ENCODE assay signal across 7 mouse cellular contexts in genomic region chr8:116921005-116921336, GRCm38 (mm10). TPM values are rescaled to one million over a fixed set of nuclear protein-coding genes. Genes with fewer than 3 reads are reported as not detected.
A peak's percentile ranks its signal among the peaks of the same experiment; 100 is the strongest.
DNase-seq lines count a peak whose midpoint lies in the region; ATAC-seq lines count a peak whose summit lies in the region.

No protein-coding gene starts in this region.

- peak overlapping the region; percentile 84 for H3K9ac ChIP-seq in lung, embryonic 16.5 days (ENCODE audit: low read length)
- peak overlapping the region; percentile 72 for H3K9ac ChIP-seq in forebrain, embryonic 16.5 days (replicated peaks; ENCODE audit: low read depth, low read length)

- ATAC-seq in lung, embryonic 16.5 days (ENCODE audit: low read depth) = peak; percentile 61
- peak; percentile 57 for ATAC-seq in forebrain, embryonic 16.5 days

- peaks cover 5% of the 10 kb centered on the region; the same call in 1 of the 2 replicates for H3K36me3 ChIP-seq in lung, embryonic 16.5 days (ENCODE audit: control insufficient read depth, insufficient read depth, low read length)
- H3K36me3 ChIP-seq in forebrain, embryonic 16.5 days (ENCODE audit: control insufficient read depth, insufficient read depth) = no peaks in the 10 kb centered on the region
- peaks cover 33% of the 10 kb centered on the region for H3K36me3 ChIP-seq in megakaryocyte, embryonic 14.5 days (replicated peaks; ENCODE audit: low read length)

- under 1% methylated on average over 22 of the region's 22 CpGs for WGBS in lung, embryonic 16.5 days
- WGBS in forebrain, embryonic 16.5 days = 0% methylated on average over 22 of the region's 22 CpGs

- no peaks in the 10 kb centered on the region for H3K27me3 ChIP-seq in lung, embryonic 16.5 days (ENCODE audit: control insufficient read depth, insufficient read depth, low read depth, low read length)
- H3K27me3 ChIP-seq in forebrain, embryonic 16.5 days (replicated peaks; ENCODE audit: control insufficient read depth, insufficient read depth, low read length) = no peaks in the 10 kb centered on the region
- H3K27me3 ChIP-seq in megakaryocyte, embryonic 14.5 days (replicated peaks) = no peaks in the 10 kb centered on the region

- H3K27ac ChIP-seq in lung, embryonic 16.5 days (ENCODE audit: low read length) = peak overlapping the region; percentile 86
- peak overlapping the region; percentile 81 for H3K27ac ChIP-seq in forebrain, embryonic 16.5 days (ENCODE audit: low read length)

- DNase-seq in lung, postnatal 36 days = no peak
- peak; percentile 32 to 57 for DNase-seq in adrenal gland, postnatal 4 days (ENCODE audit: low spot score in 2 of 2)
- no peak for DNase-seq in layer of hippocampus, adult 11-12 months (ENCODE audit: low spot score)
- no peak for DNase-seq in layer of hippocampus, postnatal 14 days (ENCODE audit: low spot score in 2 of 2)

- peak overlapping the region; percentile 71 for H3K4me2 ChIP-seq in lung, embryonic 16.5 days (ENCODE audit: low read depth, low read length)
- peak overlapping the region; percentile 85 for H3K4me2 ChIP-seq in forebrain, embryonic 16.5 days (ENCODE audit: low read length)

- peaks cover 14% of the 10 kb centered on the region for H3K4me1 ChIP-seq in lung, embryonic 16.5 days (replicated peaks; ENCODE audit: control insufficient read depth, insufficient read depth, low read length)
- peaks cover 10% of the 10 kb centered on the region for H3K4me1 ChIP-seq in forebrain, embryonic 16.5 days (replicated peaks; ENCODE audit: control insufficient read depth, insufficient read depth, low read length)
- H3K4me1 ChIP-seq in megakaryocyte, embryonic 14.5 days = peaks cover 42% of the 10 kb centered on the region

- no peaks in the 10 kb centered on the region for H3K9me3 ChIP-seq in lung, embryonic 16.5 days (ENCODE audit: control insufficient read depth, low read length)
- H3K9me3 ChIP-seq in forebrain, embryonic 16.5 days (ENCODE audit: control insufficient read depth, low read length) = no peaks in the 10 kb centered on the region
- no peaks in the 10 kb centered on the region for H3K9me3 ChIP-seq in megakaryocyte, embryonic 14.5 days

- peak overlapping the region; percentile 93 for H3K4me3 ChIP-seq in lung, embryonic 16.5 days (ENCODE audit: low read length)
- H3K4me3 ChIP-seq in forebrain, embryonic 16.5 days (replicated peaks; ENCODE audit: low read length) = peak overlapping the region; percentile 57
- H3K4me3 ChIP-seq in megakaryocyte, embryonic 14.5 days (replicated peaks) = peak overlapping the region; percentile 99

RNA-seq across cellular contexts. Expression of gene Cmc2, which starts 0.3 kb away (rescaled TPM):
- 92.3 and 92.9 TPM in 2 replicates for polyA plus RNA-seq in lung, embryonic 16.5 days (2015; fragmentation: Nextera tagmentation; extraction: Ambion mirVana)
- total RNA-seq in adrenal gland, postnatal 4 days (2021) = 10 to 100 TPM; 32.8 to 33.6 TPM
- 28.6 and 30.8 TPM in 2 replicates for polyA plus RNA-seq in forebrain, embryonic 16.5 days (2015; fragmentation: Nextera tagmentation; extraction: Ambion mirVana)
- polyA plus RNA-seq in megakaryocyte, embryonic 14.5 days (2012; ENCODE audit: insufficient read depth, low replicate concordance) = 36.1 TPM in 1 of 2 replicates, not detected in the other
- 10 to 100 TPM; 12.2 to 12.6 TPM for total RNA-seq in layer of hippocampus, postnatal 14 days (2021)

RNA-seq across cellular contexts. Expression of gene Cenpn, which starts 0.6 kb away (rescaled TPM):
- polyA plus RNA-seq in lung, embryonic 16.5 days (2015; fragmentation: Nextera tagmentation; extraction: Ambion mirVana) = 44.7 and 44.8 TPM in 2 replicates
- 10 to 100 TPM; 16.8 to 18.7 TPM for total RNA-seq in adrenal gland, postnatal 4 days (2021)
- polyA plus RNA-seq in forebrain, embryonic 16.5 days (2015; fragmentation: Nextera tagmentation; extraction: Ambion mirVana) = 13.5 and 15.2 TPM in 2 replicates
- 3.4 TPM in 1 of 2 replicates, not detected in the other for polyA plus RNA-seq in megakaryocyte, embryonic 14.5 days (2012; ENCODE audit: insufficient read depth, low replicate concordance)
- total RNA-seq in layer of hippocampus, postnatal 14 days (2021) = 1 to 10 TPM; 1.5 to 2.4 TPM

RNA-seq across cellular contexts. Expression of gene Atmin, which starts 22.2 kb away (rescaled TPM):
- polyA plus RNA-seq in lung, embryonic 16.5 days (2015; fragmentation: Nextera tagmentation; extraction: Ambion mirVana) = 13.4 and 14.4 TPM in 2 replicates
- total RNA-seq in adrenal gland, postnatal 4 days (2021) = 10 to 100 TPM; 20.9 to 23.2 TPM
- polyA plus RNA-seq in forebrain, embryonic 16.5 days (2015; fragmentation: Nextera tagmentation; extraction: Ambion mirVana) = 17.6 and 19.1 TPM in 2 replicates
- polyA plus RNA-seq in megakaryocyte, embryonic 14.5 days (2012; ENCODE audit: insufficient read depth, low replicate concordance) = 0.95 and 2.5 TPM in 2 replicates
- 10 to 100 TPM; 35.0 to 37.5 TPM for total RNA-seq in layer of hippocampus, postnatal 14 days (2021)

RNA-seq across cellular contexts. Expression of gene 1700030J22Rik, which starts 57.8 kb away (rescaled TPM):
- 3.4 TPM in 2 replicates for polyA plus RNA-seq in lung, embryonic 16.5 days (2015; fragmentation: Nextera tagmentation; extraction: Ambion mirVana)
- total RNA-seq in adrenal gland, postnatal 4 days (2021) = 1 to 10 TPM in 1 of 2 experiments, under 1 TPM in 1; 0.96 to 1.5 TPM
- polyA plus RNA-seq in forebrain, embryonic 16.5 days (2015; fragmentation: Nextera tagmentation; extraction: Ambion mirVana) = 6.1 and 6.8 TPM in 2 replicates
- 1.8 and 2.0 TPM in 2 replicates for polyA plus RNA-seq in megakaryocyte, embryonic 14.5 days (2012; ENCODE audit: insufficient read depth, low replicate concordance)
- 1 to 10 TPM; 9.5 to 9.7 TPM for total RNA-seq in layer of hippocampus, postnatal 14 days (2021)

Comparison
In these comparisons a context has a peak if more than half of its experiments do, and no peak if none do; other contexts are left out.
1. DNase-seq: peak in adrenal gland, postnatal 4 days (2 of 2); none in lung, postnatal 36 days (single experiment), layer of hippocampus, adult 11-12 months (single experiment) and layer of hippocampus, postnatal 14 days (0 of 2).
2. Peak in every context shown above with its lines, with median percentiles within 50 percentile points of each other: H3K4me3 ChIP-seq.